Mouse (Mus musculus) kidney, postnatal 36 days (tissue): ENCODE results near the gene Nop53.

Experiments
- DNase-seq, 2 experiments: peaks; one replicate each; pipeline ENCODE4 v3.0.0; 2021 to 2022; ENCODE audit warnings: mixed read lengths in 2 of 2

Nop53 gene

GRCm38 (mm10) chr7:15945721-15946536 lies at the start of gene Nop53:
Gene Nop53, minus strand, starts transcription at chr7:15946074.
- peak; percentile 96 to 97 for DNase-seq

- DNase-seq = no peak
These were observed 47.9 kb upstream of the Nop53 start for GRCm38 (mm10) chr7:15993789-15994188.

GRCm38 (mm10) chr7:15993152-15993551 lies 47.3 kb upstream of the Nop53 start:
- DNase-seq = peak; percentile 80 to 90

- peak; percentile 59 to 61 for DNase-seq
These were observed 45.9 kb upstream of the Nop53 start for GRCm38 (mm10) chr7:15991764-15992163.

DNA sequence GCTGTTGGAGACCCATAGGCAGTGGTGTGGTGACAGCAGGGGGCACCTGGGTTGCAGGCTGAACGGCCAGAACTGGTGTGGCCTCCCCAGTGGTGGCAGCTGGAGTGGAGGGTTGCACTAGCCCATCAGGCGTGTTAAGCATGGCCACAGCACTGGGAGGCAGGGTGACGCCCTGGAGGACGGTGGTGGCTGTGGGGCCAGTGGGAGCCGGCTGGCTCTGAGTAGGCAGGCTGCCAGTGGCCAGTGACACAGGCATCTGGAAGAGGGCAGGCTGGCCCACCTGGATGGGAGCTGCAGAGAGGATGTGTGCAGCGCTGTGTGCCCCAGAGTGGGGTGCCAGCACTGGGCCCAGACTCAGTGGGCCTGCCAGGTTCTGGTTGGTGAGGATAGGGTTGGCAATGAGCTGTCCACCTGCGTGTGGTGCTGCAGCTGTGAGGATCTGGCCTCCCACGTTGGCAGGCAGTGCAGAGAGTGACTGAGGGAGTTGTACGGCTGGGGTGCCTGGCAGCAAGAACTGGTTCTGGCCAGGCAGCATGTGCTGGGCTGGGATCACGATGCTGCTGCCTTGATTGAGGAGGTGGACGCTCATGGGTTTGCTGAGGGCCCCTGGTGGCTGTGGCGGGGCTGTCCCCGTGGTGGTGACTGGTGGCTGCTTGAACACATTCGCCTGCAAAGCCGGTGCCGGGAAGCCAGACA lies 41.9 kb upstream of the Nop53 start:
- peak; percentile 42 to 58 for DNase-seq

DNA sequence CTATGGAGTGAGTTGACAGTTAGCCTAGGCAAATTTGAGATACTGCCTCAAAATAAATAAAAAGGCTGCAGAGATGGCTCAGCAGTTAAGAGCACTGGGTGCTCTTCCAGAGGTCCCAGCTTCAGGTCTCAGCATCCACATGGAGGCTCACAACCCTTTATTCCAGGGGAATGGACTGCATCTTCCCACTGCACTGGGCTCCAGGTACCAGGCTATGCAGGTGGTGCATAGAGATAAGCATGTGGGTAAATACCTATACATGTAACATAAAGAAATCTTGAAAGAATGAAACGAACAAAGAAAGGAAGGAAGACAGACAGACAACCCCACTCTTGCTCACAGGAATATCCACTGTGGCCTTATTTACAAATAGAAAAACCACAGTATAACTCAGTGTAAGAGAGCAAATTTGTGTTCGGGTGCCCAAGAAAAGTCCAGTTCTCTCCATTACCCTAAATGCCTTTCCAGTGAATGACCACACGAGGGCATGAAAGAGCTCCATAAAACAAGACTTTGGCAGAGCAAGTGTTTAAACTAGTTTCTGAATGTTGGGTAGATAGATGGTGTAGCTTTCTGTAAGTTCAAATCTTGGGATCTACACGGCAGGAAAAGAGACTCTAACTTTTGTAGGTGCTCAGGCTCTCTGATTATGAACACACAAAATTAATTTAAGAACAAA lies 37.0 kb upstream of the Nop53 start:
- DNase-seq = peak in 1 of 2 experiments; percentile 44

DNA sequence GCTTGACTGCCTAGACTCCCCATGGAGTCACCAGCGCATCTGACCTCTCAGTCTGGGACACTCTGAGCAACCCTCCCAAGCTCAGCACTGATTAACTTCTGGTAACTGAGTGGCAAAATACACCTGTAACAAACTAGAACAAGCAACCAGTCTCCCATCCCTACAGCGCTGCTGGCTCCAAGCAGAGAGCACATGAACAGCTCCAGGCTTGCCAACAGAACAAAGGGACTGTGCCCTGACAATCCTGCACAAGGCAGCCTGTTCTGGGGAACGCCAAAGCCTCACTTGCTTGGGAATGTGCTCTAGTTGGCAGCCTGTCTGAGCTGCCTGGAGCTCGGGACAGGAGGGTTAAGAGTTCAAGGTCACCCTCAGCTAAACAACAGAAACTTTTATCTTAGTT lies 35.7 kb upstream of the Nop53 start:
- DNase-seq = peak; percentile 81 to 91

DNA sequence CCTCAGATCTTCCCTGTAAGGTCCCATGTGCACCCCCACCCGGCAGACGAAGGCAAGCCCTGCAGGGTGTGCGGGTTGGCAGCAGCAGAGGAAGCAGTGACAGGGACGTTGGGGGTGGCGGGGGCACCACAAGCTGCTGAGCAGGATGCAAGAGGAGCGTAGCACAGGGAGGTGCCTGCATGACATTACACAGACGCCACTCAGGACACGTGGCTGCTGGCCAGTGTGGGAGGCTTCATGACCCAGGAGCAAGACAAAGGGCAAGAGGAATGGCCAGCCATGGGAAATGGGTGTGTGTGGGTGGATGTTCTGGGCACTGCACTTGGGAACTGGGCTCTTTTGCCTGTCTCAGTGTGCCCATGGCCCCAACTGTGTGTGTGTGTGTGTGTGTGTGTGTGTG lies 34.4 kb upstream of the Nop53 start:
- peak; percentile 81 to 89 for DNase-seq

GRCm38 (mm10) chr7:15975904-15976303 lies 30.0 kb upstream of the Nop53 start:
- peak in 1 of 2 experiments; percentile 80 for DNase-seq

DNA sequence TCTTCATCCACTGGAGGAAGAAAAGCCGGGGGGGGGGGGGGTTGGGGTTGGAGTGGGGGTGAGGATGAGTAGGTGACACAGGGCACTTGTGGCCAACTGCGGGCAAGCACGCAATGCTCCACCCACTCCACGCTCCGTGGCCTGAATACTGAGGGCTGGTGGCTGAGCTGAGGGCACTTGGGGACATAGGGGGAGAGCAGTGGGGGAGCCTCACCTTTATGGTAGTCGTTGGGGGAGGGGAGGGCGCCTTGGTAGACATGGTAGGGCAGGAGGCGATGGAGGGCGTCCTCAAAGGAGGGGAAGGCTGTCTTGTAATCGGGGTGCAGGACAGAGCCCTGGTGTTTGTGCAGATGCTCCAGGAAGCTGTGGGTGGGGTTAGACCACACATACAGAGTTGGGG lies 29.6 kb upstream of the Nop53 start:
- DNase-seq = no peak

- DNase-seq = peak; percentile 62 to 81
These were observed 28.8 kb upstream of the Nop53 start for GRCm38 (mm10) chr7:15974712-15975111.

- no peak for DNase-seq
These were observed 26.4 kb upstream of the Nop53 start for GRCm38 (mm10) chr7:15972247-15972646.

DNA sequence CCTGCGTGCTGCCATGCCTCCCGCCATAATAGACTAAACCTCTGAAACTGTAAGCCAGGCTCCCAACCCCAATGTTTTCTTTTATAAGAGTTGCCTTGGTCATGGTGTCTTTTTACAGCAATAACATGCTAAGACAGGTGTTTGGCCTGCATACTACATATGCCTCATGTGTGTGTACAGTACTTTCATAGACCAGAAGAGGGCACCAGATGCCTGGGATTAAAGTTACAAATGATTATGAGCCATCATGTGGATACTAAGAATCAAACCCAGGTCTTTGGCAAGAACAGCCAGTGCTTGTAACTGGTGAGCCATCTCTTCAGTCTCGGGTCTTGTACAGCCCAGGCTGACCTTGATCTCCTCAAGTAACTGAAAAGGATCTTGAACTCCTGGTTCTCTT lies 23.8 kb upstream of the Nop53 start:
- no peak for DNase-seq

DNA sequence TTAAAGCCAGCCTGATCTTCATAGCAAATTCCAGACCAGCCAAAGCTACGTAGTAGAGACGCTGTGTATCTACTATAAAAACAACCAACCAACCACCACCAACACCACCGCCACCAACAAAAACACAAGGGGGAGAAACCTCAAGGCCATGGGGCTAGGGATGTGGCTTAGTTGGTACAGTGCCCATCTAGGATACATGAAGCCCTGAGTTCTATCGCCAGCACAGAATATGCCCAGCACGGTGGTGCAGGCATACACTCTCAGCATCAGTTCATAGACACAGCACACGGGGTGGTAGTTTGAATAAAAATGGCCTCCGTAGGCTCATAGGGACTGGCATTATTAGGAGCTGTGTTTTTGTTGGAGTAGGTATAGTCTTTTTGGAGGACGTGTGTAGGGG lies 22.4 kb upstream of the Nop53 start:
- DNase-seq = no peak

GRCm38 (mm10) chr7:15967312-15967711 lies 21.4 kb upstream of the Nop53 start, which contains the start of gene Ehd2:
Gene Ehd2, minus strand, starts transcription at chr7:15967567.
- DNase-seq = peak; percentile 64 to 87

- no peak for DNase-seq
These were observed 20.6 kb upstream of the Nop53 start for GRCm38 (mm10) chr7:15966489-15966888.

DNA sequence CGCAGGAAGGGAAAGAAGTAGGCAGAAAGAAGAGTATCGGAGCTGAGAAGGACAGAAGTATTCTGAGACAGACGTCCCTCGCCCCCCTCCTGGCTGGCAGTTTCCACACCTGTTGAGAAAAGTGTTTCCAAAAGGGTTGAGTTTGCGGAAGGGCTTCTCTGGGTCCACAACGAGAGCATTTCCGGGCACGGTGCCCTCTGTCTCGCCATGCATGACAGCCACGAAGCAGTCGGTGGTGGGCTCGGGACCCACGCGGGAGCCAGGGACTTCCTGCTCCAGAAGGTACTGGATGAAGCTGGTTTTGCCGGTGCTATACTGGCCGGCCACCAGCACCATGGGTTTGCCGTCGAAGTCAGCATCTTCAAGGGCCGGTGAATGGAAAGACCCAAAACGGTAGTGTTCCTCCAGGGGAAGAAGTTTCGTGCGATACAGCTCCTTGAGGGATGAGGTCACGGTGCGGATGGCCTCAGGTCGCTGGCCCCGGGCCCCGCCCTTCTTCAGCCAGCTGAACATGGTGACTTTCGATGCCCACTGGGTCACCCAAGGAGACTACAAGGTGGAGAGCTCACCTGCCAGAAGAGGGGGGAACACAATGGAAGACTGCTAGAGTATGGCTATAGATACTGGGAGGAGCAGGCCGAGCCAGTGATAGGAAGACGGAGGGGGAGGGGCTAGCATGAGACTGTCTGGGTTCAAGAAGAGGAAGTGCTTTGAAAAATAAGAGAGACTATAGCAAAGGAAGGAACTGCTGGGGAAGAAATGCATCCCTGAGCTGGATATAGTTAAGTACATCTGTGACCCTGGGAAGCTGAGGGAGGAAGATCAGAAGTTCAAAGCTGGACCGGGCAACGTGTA lies 18.2 kb upstream of the Nop53 start:
- peak in 1 of 2 experiments; percentile 38 for DNase-seq

GRCm38 (mm10) chr7:15962311-15963288 lies 16.7 kb upstream of the Nop53 start:
- DNase-seq = peak; percentile 88 to 91

GRCm38 (mm10) chr7:15961798-15962197 lies 15.9 kb upstream of the Nop53 start:
- DNase-seq = no peak

DNA sequence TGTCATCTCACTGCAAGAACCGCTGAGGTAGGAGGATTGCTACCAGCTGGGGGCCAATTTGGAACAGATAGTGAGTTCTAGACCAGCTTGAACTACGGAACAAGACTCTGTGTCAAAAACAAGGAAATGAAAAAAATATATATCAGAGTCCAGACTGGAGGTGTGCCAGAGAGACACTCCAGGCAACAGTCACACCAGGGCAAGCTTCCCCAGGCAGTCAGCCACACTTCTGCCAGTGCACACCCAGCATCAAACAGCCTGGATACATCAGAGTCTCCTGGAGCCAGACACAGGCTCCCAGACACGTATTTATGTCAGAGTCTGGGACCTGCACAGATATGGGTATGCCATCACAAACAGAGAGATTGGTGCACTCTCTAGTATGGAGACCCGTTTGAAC lies 15.4 kb upstream of the Nop53 start:
- DNase-seq = no peak

DNA sequence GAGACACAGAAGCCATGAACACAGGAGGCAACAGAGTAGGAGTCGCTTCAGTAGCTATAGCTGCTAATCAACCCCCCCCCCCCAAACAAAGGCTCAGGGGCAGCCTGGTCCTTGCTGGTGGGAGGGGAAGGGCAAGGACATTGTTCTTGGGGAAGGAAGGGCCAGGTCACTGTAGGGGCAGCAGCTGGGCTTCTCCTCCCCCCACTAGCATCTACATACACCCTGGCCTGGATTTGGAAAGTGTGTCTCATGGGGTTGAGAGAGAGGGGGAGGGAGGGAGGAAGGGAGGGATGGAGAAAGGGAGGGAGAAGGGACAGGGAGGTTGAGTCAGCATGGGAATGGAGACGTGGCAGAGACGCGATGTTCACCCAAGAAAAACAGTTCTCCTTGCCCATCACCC lies 14.8 kb upstream of the Nop53 start:
- no peak for DNase-seq
